Mouse (Mus musculus): Measurements from ENCODE around the gene Galntl6.

GRCm38 (mm10) chr8:57842462-57843391, 1069.7 kb downstream of the Galntl6 start:
- TF ChIP-seq CTCF (IDR thresholded peaks at IDR 0.05) (no peak), EP300 (IDR thresholded peaks at IDR 0.05) (no peak)

Data from lung, postnatal 0 days (tissue).